Mouse (Mus musculus): Measurements from ENCODE around the gene Wap. TPM values are rescaled to one million over a fixed set of nuclear protein-coding genes. Genes with fewer than 3 reads are reported as not detected.
A peak's percentile ranks its signal among the peaks of the same experiment; 100 is the strongest.

Gene Wap
- polyA plus RNA-seq, 1 experiment: not detected

DNA sequence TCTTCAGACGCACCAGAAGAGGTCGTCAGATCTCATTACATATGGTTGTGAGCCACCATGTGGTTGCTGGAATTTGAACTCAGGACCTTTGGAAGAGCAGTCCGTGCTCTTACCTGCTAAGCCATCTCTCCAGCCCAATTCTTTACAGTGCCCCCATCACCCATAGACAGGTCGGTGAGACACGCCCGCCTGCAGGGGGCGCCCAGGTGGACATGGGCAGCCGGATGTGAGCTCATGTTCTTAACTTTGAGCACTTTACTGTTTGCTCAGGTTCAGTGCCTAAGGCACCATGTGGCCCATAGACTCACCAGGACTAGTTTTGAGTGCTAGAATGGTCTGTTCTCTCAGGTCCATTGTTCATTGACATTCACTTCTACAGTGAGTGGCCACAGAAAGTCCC is 2.3 kb downstream of the Wap start:
- Histone ChIP-seq H3K27ac (ENCODE audit: insufficient read depth, low read depth, low read length) (no peak overlapping the region), H3K4me3 (ENCODE audit: insufficient read depth, low read length) (no peak overlapping the region), H3K4me1 (ENCODE audit: control insufficient read depth, insufficient read depth, low read length) (no peaks in the 10 kb centered on the region)
- TF ChIP-seq CTCF (IDR thresholded peaks at IDR 0.05; ENCODE audit: low read depth, low read length): no peak
- no peak for TF ChIP-seq POLR2A (IDR thresholded peaks at IDR 0.05; ENCODE audit: borderline replicate concordance, low read depth, low read length)

DNA sequence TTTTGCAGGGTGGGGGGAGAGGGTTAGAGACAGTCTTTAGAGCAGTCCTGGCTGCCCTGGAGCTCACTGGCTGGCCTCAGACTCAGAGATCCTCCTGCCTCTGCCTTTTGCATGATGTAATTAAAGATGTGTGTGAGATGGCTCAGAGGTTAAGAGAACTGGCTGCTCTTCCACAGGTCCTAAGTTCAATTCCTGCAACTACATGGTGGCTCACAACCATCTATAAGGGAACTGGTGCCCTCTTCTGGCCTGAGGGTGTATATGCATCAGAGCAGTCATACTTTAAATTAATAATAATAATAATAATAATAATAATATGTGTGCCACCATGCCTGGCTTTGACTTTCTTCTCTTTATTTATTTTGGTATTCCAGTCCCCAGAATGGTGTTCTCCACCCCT is 8.8 kb downstream of the Wap start:
- Histone ChIP-seq H3K4me1 (ENCODE audit: control insufficient read depth, insufficient read depth, low read length) (peaks cover 16% of the 10 kb centered on the region), H3K27ac (ENCODE audit: insufficient read depth, low read depth, low read length) (no peak overlapping the region), H3K4me3 (ENCODE audit: insufficient read depth, low read length) (no peak overlapping the region)
- TF ChIP-seq CTCF (IDR thresholded peaks at IDR 0.05; ENCODE audit: low read depth, low read length) (no peak), POLR2A (IDR thresholded peaks at IDR 0.05; ENCODE audit: borderline replicate concordance, low read depth, low read length) (no peak)

DNA sequence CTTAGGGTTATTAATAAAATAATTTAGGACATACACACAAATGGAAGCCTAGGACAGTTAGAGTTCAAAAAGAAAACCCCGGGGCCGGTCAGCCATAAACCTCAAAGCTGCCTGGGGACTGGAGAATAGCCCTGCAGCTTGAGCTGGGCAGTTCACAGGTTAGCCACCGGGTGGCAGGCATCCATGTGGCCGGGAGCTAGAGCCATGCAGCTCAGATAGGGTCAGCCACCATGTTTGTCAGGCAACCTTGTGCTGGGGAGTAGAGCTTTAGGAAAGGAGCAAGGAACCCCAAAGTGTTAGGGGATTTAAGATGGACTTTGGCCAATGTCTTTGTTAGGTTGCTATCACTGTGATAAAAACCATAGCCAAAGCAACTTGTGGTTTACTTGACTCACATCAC is 9.9 kb downstream of the Wap start:
- Histone ChIP-seq H3K27ac (ENCODE audit: insufficient read depth, low read depth, low read length) (peak overlapping the region; percentile 69; the same call in 1 of the 2 replicates), H3K4me1 (ENCODE audit: control insufficient read depth, insufficient read depth, low read length) (peaks cover 16% of the 10 kb centered on the region), H3K4me3 (ENCODE audit: insufficient read depth, low read length) (no peak overlapping the region)
- TF ChIP-seq POLR2A (IDR thresholded peaks at IDR 0.05; ENCODE audit: borderline replicate concordance, low read depth, low read length) (no peak), CTCF (IDR thresholded peaks at IDR 0.05; ENCODE audit: low read depth, low read length) (peak; percentile 13; the same call in 1 of the 2 replicates)

DNA sequence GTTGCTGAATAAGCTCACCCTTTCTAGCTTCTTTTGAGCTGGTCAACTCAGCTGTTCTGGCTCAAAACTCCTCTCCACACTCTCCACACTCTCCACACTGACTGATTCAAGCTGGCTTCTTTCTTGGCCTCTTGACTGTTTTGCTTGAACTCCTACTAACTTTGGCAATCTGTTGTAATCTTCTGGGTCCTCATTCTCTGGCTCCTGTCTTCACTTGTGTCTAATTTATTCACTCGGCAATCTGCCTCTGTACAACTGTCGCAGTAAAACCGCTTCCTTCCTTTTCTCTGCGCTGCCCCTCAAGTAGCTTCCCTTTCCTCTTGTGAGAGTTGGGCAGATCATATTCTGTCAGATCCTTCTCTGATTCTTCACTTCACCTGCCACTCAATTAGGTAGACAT is 10.7 kb downstream of the Wap start:
- Histone ChIP-seq H3K27ac (ENCODE audit: insufficient read depth, low read depth, low read length) (peak overlapping the region; percentile 93), H3K4me1 (ENCODE audit: control insufficient read depth, insufficient read depth, low read length) (peaks cover 22% of the 10 kb centered on the region), H3K4me3 (ENCODE audit: insufficient read depth, low read length) (no peak overlapping the region)
- no peak for TF ChIP-seq CTCF (IDR thresholded peaks at IDR 0.05; ENCODE audit: low read depth, low read length)
- no peak for TF ChIP-seq POLR2A (IDR thresholded peaks at IDR 0.05; ENCODE audit: borderline replicate concordance, low read depth, low read length)

DNA sequence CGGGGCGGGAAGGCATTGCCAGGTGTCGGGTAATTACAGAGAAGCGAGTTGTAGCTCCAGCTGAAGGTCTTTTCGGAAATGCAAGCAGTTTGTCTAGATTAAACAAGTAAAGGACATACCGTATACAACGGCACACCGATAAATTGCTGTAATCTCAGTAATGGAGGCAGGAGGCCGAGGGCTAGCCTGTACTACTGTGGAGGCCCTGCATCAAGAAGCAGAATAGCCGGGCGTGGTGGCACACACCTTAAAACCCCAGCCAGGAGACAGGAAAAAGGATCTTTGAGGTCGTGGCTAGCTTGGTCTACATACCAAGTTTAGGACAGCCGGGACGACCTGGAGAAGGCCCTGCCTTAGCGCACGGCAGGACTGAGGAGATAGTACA is 12.1 kb downstream of the Wap start:
- TF ChIP-seq POLR2A (IDR thresholded peaks at IDR 0.05; ENCODE audit: borderline replicate concordance, low read depth, low read length) (no peak), CTCF (IDR thresholded peaks at IDR 0.05; ENCODE audit: low read depth, low read length) (no peak)
- Histone ChIP-seq H3K4me3 (ENCODE audit: insufficient read depth, low read length) (peak overlapping the region; percentile 90), H3K27ac (ENCODE audit: insufficient read depth, low read depth, low read length) (peak overlapping the region; percentile 87), H3K4me1 (ENCODE audit: control insufficient read depth, insufficient read depth, low read length) (peaks cover 22% of the 10 kb centered on the region)

DNA sequence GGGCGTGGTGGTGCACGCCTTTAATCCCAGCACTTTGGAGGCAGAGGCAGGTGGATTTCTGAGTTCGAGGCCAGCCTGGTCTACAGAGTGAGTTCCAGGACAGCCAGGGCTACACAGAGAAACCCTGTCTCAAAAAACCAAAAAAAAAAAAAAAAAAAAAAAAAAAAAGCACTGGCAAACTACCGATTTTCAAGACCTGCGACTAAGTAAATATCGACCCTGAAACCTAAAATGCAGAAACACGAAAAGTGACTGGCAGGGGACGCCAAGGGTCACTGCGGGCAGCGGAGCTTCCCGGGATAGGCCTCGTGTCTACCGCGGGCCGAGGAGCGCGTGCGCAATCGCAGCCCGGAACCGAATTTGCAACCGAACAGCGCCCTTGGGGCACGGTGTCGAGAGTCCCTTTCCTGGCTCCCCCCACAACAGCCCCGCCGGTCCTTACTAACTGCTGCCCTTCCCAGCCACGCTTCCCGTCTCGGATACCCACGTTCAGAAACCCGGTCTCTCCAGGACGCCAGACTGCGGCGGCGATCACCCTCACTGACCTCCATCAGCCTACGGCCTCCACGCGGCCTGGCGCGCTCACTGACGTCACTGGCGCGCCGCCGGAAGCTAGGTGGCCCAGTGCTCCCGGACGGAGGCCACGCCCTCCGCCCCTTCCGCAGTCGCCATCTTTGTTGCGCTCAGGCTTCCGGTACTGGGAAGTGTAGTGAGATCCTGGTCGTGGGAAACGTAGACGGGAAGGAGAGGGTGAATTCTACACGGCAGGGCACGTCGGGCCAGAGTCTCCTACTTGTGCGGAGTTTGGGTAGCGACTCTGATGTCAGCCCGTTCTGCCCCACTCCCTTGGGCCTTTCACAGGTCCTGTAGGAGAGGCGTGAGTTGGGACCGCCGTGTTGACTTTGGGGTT is 12.7 kb downstream of the Wap start, which contains the start of gene Tbrg4:
Gene Tbrg4, minus strand, starts transcription at position 590 of the 910 bp plus-strand sequence.
- Histone ChIP-seq H3K4me3 (ENCODE audit: insufficient read depth, low read length) (peak within 1 kb of the TSS; percentile 90), H3K4me1 (ENCODE audit: control insufficient read depth, insufficient read depth, low read length) (peaks cover 22% of the 10 kb centered on the region), H3K27ac (ENCODE audit: insufficient read depth, low read depth, low read length) (peak within 1 kb of the TSS; percentile 87)
- TF ChIP-seq CTCF (IDR thresholded peaks at IDR 0.05; ENCODE audit: low read depth, low read length) (no peak), POLR2A (IDR thresholded peaks at IDR 0.05; ENCODE audit: borderline replicate concordance, low read depth, low read length) (no peak)

DNA sequence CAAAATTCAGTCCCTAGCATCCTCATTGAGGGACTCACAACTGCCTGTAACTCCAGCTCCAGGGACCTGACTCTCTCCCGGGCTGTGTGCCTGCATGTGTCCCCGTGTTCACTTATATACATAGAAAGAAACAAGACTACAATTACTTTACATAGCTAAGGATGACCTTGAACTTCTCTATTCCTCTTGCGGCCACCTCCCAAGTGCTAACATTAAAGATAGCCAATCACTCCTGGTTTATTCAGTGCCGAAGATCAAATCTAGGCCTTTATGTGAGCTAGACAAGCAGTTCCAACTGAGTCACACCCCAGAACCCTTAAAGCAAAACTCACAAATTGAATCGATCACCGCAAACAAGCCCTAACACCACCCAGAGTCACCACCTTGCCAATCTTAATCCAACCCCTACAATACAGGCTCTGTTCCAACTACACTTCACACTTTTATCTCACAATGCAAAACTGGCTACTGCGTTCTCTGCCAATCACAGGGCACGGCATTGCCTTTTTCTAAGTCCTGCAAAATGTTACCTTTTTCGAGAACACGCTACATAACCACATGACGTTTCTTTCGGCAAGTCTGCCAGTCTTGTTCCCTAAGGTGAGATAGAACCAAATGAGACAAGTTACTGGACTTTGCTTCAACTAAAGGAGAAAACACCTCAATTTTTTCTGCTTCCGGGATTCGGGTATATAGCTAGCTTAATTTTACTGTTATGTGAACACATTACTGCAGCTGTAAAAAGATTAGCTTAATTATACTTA is 13.6 kb downstream of the Wap start:
- peaks cover 22% of the 10 kb centered on the region for H3K4me1 ChIP-seq (ENCODE audit: control insufficient read depth, insufficient read depth, low read length)
- TF ChIP-seq CTCF (IDR thresholded peaks at IDR 0.05; ENCODE audit: low read depth, low read length) (no peak), POLR2A (IDR thresholded peaks at IDR 0.05; ENCODE audit: borderline replicate concordance, low read depth, low read length) (no peak)
- peak overlapping the region; percentile 90 for H3K4me3 ChIP-seq (ENCODE audit: insufficient read depth, low read length)
- peak overlapping the region; percentile 85 for H3K27ac ChIP-seq (ENCODE audit: insufficient read depth, low read depth, low read length)

DNA sequence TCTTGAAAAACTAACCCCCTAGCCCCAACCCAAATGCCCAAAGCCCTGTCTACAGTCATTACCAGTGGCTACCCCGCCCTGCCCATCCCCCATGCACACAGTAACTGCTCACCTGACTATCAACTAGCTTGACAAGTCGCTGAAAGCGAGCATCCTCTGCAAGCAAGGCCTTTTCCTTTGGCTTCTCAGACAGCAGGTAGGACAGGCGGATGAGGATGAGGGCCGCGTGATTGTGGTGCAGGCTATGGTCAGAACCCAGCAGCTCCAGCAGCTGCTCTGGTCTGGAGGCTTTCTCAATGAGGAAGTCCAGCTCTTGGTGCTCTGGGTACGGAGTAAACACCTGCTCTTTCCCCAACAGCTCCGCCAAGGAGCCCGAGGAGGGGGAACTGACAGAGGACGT is 14.7 kb downstream of the Wap start:
- H3K27ac ChIP-seq (ENCODE audit: insufficient read depth, low read depth, low read length): peak overlapping the region; percentile 85; the same call in 1 of the 2 replicates
- peaks cover 19% of the 10 kb centered on the region for H3K4me1 ChIP-seq (ENCODE audit: control insufficient read depth, insufficient read depth, low read length)
- peak overlapping the region; percentile 90 for H3K4me3 ChIP-seq (ENCODE audit: insufficient read depth, low read length)
- TF ChIP-seq CTCF (IDR thresholded peaks at IDR 0.05; ENCODE audit: low read depth, low read length) (no peak), POLR2A (IDR thresholded peaks at IDR 0.05; ENCODE audit: borderline replicate concordance, low read depth, low read length) (no peak)

DNA sequence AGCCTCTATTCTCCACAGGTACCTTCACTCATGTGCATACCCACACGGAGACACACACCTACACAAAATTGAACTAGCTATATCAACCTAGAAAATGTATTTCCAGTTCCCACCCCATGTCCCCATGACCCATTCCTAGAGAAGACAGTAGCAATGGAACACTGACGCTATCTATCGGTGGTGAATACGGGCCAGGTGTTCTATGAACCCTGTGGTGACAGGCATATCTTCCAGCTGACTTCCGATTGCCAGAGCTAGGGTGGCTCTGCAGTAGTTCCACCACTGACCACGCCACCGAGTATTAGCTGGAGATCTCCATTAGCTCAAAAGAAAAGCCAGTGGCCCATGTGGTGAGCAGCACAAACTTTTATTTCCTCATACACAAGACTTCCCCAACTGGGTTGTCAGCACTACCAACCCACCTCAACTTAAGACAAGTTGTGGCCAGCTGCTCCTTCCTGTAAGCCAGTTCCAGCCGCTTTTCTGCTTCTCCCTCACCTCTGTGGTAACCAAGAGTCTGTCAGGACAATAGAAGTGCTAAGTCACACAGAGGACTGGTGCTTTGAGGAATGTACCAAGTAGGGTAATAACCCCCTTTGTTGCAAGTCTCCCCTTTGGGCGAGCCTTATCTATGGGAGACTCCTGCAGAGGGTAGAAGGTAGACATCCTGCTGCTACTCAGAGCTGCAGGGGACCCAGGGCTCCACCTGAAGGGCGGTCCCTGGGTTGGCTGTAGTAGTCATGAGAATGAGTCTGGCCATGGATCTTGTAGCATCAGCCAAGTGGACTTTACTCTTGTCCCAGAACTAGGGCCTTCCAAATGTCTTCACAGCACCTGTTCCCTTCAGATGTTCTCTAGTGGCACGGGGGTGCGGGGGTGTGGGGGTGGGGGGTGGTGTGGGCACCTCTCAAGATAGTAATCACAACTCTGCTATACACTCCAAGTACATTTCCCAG is 22.9 kb downstream of the Wap start:
- Histone ChIP-seq H3K4me3 (ENCODE audit: insufficient read depth, low read length) (no peak overlapping the region), H3K4me1 (ENCODE audit: control insufficient read depth, insufficient read depth, low read length) (no peaks in the 10 kb centered on the region), H3K27ac (ENCODE audit: insufficient read depth, low read depth, low read length) (no peak overlapping the region)
- TF ChIP-seq CTCF (IDR thresholded peaks at IDR 0.05; ENCODE audit: low read depth, low read length) (no peak), POLR2A (IDR thresholded peaks at IDR 0.05; ENCODE audit: borderline replicate concordance, low read depth, low read length) (no peak)
